Mouse (Mus musculus) CH12.LX (cell line): ENCODE data around the gene Mfsd2a. TPM values are rescaled to one million over a fixed set of nuclear protein-coding genes. Genes with fewer than 3 reads are reported as not detected.

Source experiments
- DNase-seq: peaks from one replicate; pipeline ENCODE4 v3.0.0-alpha.2; 2013; ENCODE audit errors: extremely low read depth
- H3K27ac ChIP-seq: 2 replicates; pipeline ENCODE4 v1.5.1; 2012; ENCODE audit warnings: low read depth, mild to moderate bottlenecking, control low read depth, moderate library complexity; ENCODE audit not compliant: insufficient read depth
- H3K27me3 ChIP-seq: replicated peaks from 2 replicates; pipeline ENCODE3; 2012; ENCODE audit warnings: inconsistent platforms
- H3K36me3 ChIP-seq, 2 experiments: replicated peaks in 1 of 2; 2 replicates each; pipeline versions ENCODE3 to v1.6.1; 2012; ENCODE audit warnings: inconsistent platforms in 1 of 2, low read length in 1 of 2, mild to moderate bottlenecking in 1 of 2, mixed read lengths in 1 of 2, moderate library complexity in 1 of 2; ENCODE audit not compliant: control insufficient read depth in 1 of 2, insufficient read depth in 1 of 2
- H3K4me1 ChIP-seq, 2 experiments: 2 replicates each; pipeline ENCODE4 v1.6.1; 2012; ENCODE audit warnings: inconsistent platforms in 1 of 2, moderate library complexity in 1 of 2; ENCODE audit not compliant: insufficient read depth in 2 of 2, control insufficient read depth in 1 of 2
- H3K4me2 ChIP-seq: 2 replicates; pipeline ENCODE4 v1.6.1; 2012; ENCODE audit warnings: low read depth, mild to moderate bottlenecking, control low read depth; ENCODE audit not compliant: poor library complexity, insufficient read depth, severe bottlenecking
- H3K4me3 ChIP-seq, 3 experiments: fragments of 150-350 bp in 1 of 3; sonication (generic) in 1 of 3; replicated peaks in 1 of 3; 2 replicates each; pipeline versions ENCODE3 to v1.5.1; 2011 to 2012; ENCODE audit warnings: low read depth in 2 of 3, low read length in 2 of 3, mild to moderate bottlenecking in 2 of 3, moderate library complexity in 2 of 3, control low read depth in 1 of 3, improper control_type of control experiment in 1 of 3, inconsistent platforms in 1 of 3, mixed read lengths in 1 of 3; ENCODE audit not compliant: poor library complexity in 1 of 3
- H3K79me2 ChIP-seq: replicated peaks from 2 replicates; pipeline ENCODE4 v1.6.1; 2012; ENCODE audit warnings: mild to moderate bottlenecking, moderate library complexity; ENCODE audit not compliant: control insufficient read depth, poor library complexity, insufficient read depth, severe bottlenecking; ENCODE audit errors: extremely low read depth
- H3K9ac ChIP-seq: 2 replicates; pipeline ENCODE4 v1.6.1; 2012; ENCODE audit warnings: low read depth, mild to moderate bottlenecking, control low read depth, moderate library complexity; ENCODE audit not compliant: insufficient read depth
- H3K9me3 ChIP-seq: replicated peaks from 2 replicates; pipeline ENCODE3; 2012; ENCODE audit warnings: low read length, inconsistent platforms, mixed read lengths
- BHLHE40 ChIP-seq: IDR thresholded peaks from 2 replicates; pipeline ENCODE4 v1.6.1; 2011; ENCODE audit warnings: mild to moderate bottlenecking, low read depth, low read length, improper control_type of control experiment
- CHD1 ChIP-seq: IDR thresholded peaks from 2 replicates; pipeline ENCODE4 v1.6.1; 2012; ENCODE audit warnings: low read depth, low read length, improper control_type of control experiment, inconsistent platforms
- CHD2 ChIP-seq: IDR thresholded peaks from 2 replicates; pipeline ENCODE4 v1.6.1; 2011; ENCODE audit warnings: low read length, improper control_type of control experiment
- EP300 ChIP-seq: IDR thresholded peaks from 2 replicates; pipeline ENCODE4 v1.6.1; 2011; ENCODE audit warnings: low read length, improper control_type of control experiment
- GABPA ChIP-seq: IDR thresholded peaks from 2 replicates; pipeline ENCODE4 v1.6.1; 2012; ENCODE audit warnings: low read depth, low read length, improper control_type of control experiment, inconsistent platforms; ENCODE audit not compliant: insufficient replicate concordance
- HCFC1 ChIP-seq: IDR thresholded peaks from 2 replicates; pipeline ENCODE4 v1.6.1; 2012; ENCODE audit warnings: low read depth, mild to moderate bottlenecking, inconsistent platforms, low read length, improper control_type of control experiment
- JUN ChIP-seq: IDR thresholded peaks from 2 replicates; pipeline ENCODE4 v1.6.1; 2011; ENCODE audit warnings: low read depth, mild to moderate bottlenecking, low read length, improper control_type of control experiment, moderate library complexity; ENCODE audit not compliant: insufficient read depth
- MAZ ChIP-seq: IDR thresholded peaks from 2 replicates; pipeline ENCODE4 v1.6.1; 2012; ENCODE audit warnings: low read depth, mild to moderate bottlenecking, inconsistent platforms, low read length, improper control_type of control experiment, moderate library complexity
- MEF2A ChIP-seq: IDR thresholded peaks from 2 replicates; pipeline ENCODE4 v1.6.1; 2014; ENCODE audit warnings: low read depth, mild to moderate bottlenecking, inconsistent platforms, low read length, improper control_type of control experiment, borderline replicate concordance
- MXI1 ChIP-seq: IDR thresholded peaks from 2 replicates; pipeline ENCODE4 v1.6.1; 2011; ENCODE audit warnings: mild to moderate bottlenecking, low read depth, low read length, improper control_type of control experiment
- PAX5 ChIP-seq: IDR thresholded peaks from 2 replicates; pipeline ENCODE4 v1.6.1; 2012; ENCODE audit warnings: low read length, inconsistent platforms, mixed read lengths
- POLR2A ChIP-seq: IDR thresholded peaks from 2 replicates; pipeline ENCODE4 v1.6.1; 2011; ENCODE audit warnings: low read depth, mild to moderate bottlenecking, improper control_type of control experiment, low read length
- POLR2AphosphoS2 ChIP-seq: IDR thresholded peaks from 2 replicates; pipeline ENCODE4 v1.6.1; 2011; ENCODE audit warnings: low read depth, low read length, improper control_type of control experiment
- RCOR1 ChIP-seq: conservative IDR thresholded peaks from 2 replicates; pipeline ENCODE4 v1.6.1; 2012; ENCODE audit warnings: low read depth, mild to moderate bottlenecking, inconsistent platforms, low read length, improper control_type of control experiment
- TBP ChIP-seq: conservative IDR thresholded peaks from 2 replicates; pipeline ENCODE4 v1.6.1; 2011; ENCODE audit warnings: low read depth, low read length, improper control_type of control experiment
- TCF12 ChIP-seq: IDR thresholded peaks from 2 replicates; pipeline ENCODE4 v1.6.1; 2014; ENCODE audit warnings: low read depth, mild to moderate bottlenecking, inconsistent platforms, low read length, improper control_type of control experiment
- UBTF ChIP-seq: IDR thresholded peaks from 2 replicates; pipeline ENCODE4 v1.6.1; 2012; ENCODE audit warnings: low read depth, mild to moderate bottlenecking, inconsistent platforms, low read length, improper control_type of control experiment, moderate library complexity
- dilution Hi-C: fragments of 300-500 bp; cut with MboI; formaldehyde crosslinking; loops from 2 replicates; pipeline ENCODE4 v1.14.3; 2020; ENCODE audit warnings: low sequenced_read_pairs; ENCODE audit not compliant: extremely low pct_unique_long_range_greater_than_20kb, extremely low pct_ligation_motif_present
- in situ Hi-C: fragments of 300-500 bp; cut with MboI; formaldehyde crosslinking; loops from 3 replicates; pipeline ENCODE4 v1.14.3; 2019; ENCODE audit warnings: low sequenced_read_pairs, low pct_ligation_motif_present, low pct_unique_long_range_greater_than_20kb, mixed read lengths
- polyA plus RNA-seq: library from polyadenylated mRNA; unstranded; fragments of >175 nt; gene quantifications from 2 replicates; pipeline ENCODE4 v1.2.1, GENCODE M21; 2012; ENCODE audit warnings: low read depth; ENCODE audit not compliant: insufficient read length
- total RNA-seq, 2 experiments: library from RNA; depleted of rRNA; stranded (reverse); fragments of 300-350 nt in 1 of 2; fragments of >200 nt in 1 of 2; gene quantifications; 2 replicates each; pipeline ENCODE4 v1.2.3; 2012 to 2014

Mfsd2a gene
- total and polyA plus RNA-seq, 3 experiments = 17.3 to 18.3 (median 17.4) TPM

DNA sequence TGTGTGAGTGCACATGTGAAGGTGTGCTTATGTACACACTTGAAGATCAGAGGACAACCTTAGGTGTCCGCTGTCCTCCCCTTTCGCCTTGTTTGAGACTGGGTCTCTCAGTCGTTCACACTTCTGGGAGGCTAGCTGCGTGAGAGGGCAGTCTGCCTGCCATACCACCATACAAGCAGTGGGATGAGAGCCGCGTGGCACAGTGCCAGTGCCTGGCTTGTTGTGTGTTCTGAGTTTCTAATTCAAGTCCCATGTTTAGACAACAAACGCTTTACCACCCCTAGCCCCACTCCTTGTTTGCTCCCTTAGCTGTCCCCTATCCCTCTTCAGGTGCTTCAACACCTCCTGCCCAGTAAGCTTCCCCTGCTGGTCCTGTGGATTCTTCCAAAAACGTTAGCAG lies 11.1 kb upstream of the Mfsd2a start:
- no peak overlapping the region for H3K27ac ChIP-seq
- dilution Hi-C loops (no loop called here), in situ Hi-C loops (no loop called here)
- no peak for DNase-seq
- TF ChIP-seq MAZ (no peak), PAX5 (no peak)
- TF ChIP-seq, all 38 proteins: peak for 0
- Histone ChIP-seq H3K4me3 (no peak overlapping the region), H3K27me3 (peaks cover 1% of the 10 kb centered on the region), H3K4me2 (no peak overlapping the region), H3K79me2 (no peaks in the 10 kb centered on the region), H3K36me3 (no peaks in the 10 kb centered on the region), H3K9me3 (no peaks in the 10 kb centered on the region), H3K4me1 (peaks cover 0 to 5% of the 10 kb centered on the region in 2 experiments; a peak in 1 of 4 replicates), H3K9ac (no peak overlapping the region)

GRCm38 (mm10) chr4:122971646-122972045 lies 10.7 kb upstream of the Mfsd2a start:
- H3K4me1 ChIP-seq = peaks cover 0 to 5% of the 10 kb centered on the region in 2 experiments; a peak in 1 of 4 replicates
- TF ChIP-seq BHLHE40 (no peak), POLR2AphosphoS2 (no peak), GABPA (no peak), EP300 (no peak), CHD1 (no peak), TBP (no peak), MEF2A (no peak), RCOR1 (no peak), UBTF (no peak), MXI1 (no peak), TCF12 (no peak), MAZ (no peak), HCFC1 (no peak), JUN (no peak), POLR2A (no peak), CHD2 (no peak)
- H3K27ac ChIP-seq = no peak overlapping the region
- no peaks in the 10 kb centered on the region for H3K79me2 ChIP-seq
- no peaks in the 10 kb centered on the region for H3K9me3 ChIP-seq
- dilution Hi-C loops = no loop called here
- DNase-seq = no peak
- in situ Hi-C loops = no loop called here
- H3K4me2 ChIP-seq = no peak overlapping the region
- no peaks in the 10 kb centered on the region for H3K36me3 ChIP-seq
- H3K9ac ChIP-seq = no peak overlapping the region
- H3K4me3 ChIP-seq = no peak overlapping the region
- peaks cover 1% of the 10 kb centered on the region for H3K27me3 ChIP-seq
